Mouse (Mus musculus) lung, postnatal 0 days (tissue): Measurements from ENCODE around the gene Casp6.

Experiments used
- CTCF ChIP-seq: IDR thresholded peaks from 2 replicates; pipeline ENCODE4 v1.5.1; 2016; ENCODE audit warnings: antibody characterized with exemption, mild to moderate bottlenecking
- EP300 ChIP-seq: IDR thresholded peaks from 2 replicates; pipeline ENCODE4 v1.6.1; 2016; ENCODE audit warnings: antibody characterized with exemption, mild to moderate bottlenecking, control low read depth

DNA sequence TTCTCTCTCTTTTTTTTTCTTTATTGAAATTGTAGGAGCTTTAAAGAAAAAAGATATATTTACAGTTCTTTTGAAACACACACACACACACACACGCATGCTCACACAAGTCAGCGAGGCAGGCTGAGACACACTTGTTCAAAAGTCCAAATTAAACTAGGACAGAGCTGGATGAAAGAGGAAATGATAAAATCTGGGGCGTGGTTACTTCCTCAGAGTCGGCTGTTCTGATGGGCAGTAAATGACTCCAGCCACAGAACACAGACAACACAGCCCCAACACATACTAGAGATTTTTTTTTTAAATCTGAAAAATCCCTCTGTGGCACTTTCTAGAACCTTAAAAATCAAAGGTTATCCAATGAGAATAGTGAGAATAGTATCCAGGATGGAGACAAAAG, 42.6 kb downstream of the Casp6 start:
- TF ChIP-seq CTCF (no peak), EP300 (no peak)
